Mouse (Mus musculus): ENCODE data around the gene Tgfbr3l. TPM values are rescaled to one million over a fixed set of nuclear protein-coding genes. Genes with fewer than 3 reads are reported as not detected.
"Not testable (repeated sequence)": the region's sequence is repeated elsewhere in the genome, so short reads cannot be mapped to it uniquely, and the experiment has no call there.

The Tgfbr3l gene
- polyA plus RNA-seq, 1 experiment from 2014 or later, result 2.1 TPM

GRCm38 (mm10) chr8:4249213-4249612 lies 1.2 kb downstream of the Tgfbr3l start:
- 17% methylated on average over 29 of the region's 29 CpGs for WGBS
- no peak for DNase-seq (ENCODE audit: low spot score)
- no peak for ATAC-seq
- Histone ChIP-seq H3K27me3 (replicated peaks; ENCODE audit: control insufficient read depth, insufficient read depth, low read length) (no peaks in the 10 kb centered on the region), H3K27ac (ENCODE audit: low read depth, low read length) (no peak overlapping the region; the same call in 1 of the 2 replicates), H3K9ac (ENCODE audit: low read length) (no peak overlapping the region), H3K4me3 (ENCODE audit: low read depth, low read length) (no peak overlapping the region), H3K4me1 (ENCODE audit: control insufficient read depth, insufficient read depth, low read length) (peaks cover 5% of the 10 kb centered on the region), H3K4me2 (ENCODE audit: low read length) (no peak overlapping the region), H3K9me3 (replicated peaks; ENCODE audit: control insufficient read depth, low read length) (no peaks in the 10 kb centered on the region), H3K36me3 (ENCODE audit: control insufficient read depth, insufficient read depth, low read length) (peaks cover 51% of the 10 kb centered on the region)

DNA sequence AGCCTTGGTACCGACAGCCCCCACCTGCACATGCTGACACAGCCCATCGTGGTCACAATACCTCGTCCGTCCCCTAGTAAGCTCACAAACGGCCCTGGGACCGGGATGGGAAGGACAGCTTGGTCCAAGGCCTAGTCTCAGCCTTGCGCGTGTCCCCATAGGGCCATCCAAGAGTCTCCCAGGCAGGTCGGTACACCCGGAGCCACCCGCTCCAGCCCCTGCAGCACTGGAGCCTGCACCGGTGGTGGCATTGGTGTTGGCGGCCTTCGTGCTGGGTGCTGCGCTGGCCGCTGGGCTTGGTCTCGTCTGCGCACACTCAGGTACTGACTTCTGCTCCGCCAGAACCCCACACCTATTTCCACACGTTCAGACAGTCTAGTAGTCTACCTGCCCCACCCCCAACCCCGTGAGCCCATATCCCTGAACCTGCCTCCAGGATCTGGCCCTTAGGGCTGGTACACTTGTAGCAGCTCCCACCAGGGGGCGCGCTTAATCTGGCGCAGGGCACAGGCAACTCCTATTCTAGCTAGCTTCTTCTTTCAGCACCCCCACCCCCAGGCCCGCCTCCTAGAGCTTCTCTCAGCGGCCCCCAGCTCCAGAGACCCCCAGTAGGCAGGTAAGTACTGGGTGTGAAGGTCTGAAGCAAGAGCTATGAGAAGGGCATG lies 2.4 kb downstream of the Tgfbr3l start:
- H3K27ac ChIP-seq (ENCODE audit: low read depth, low read length), result no peak overlapping the region
- peaks cover 7% of the 10 kb centered on the region for H3K4me1 ChIP-seq (ENCODE audit: control insufficient read depth, insufficient read depth, low read length)
- H3K4me2 ChIP-seq (ENCODE audit: low read length), result no peak overlapping the region
- H3K9me3 ChIP-seq (replicated peaks; ENCODE audit: control insufficient read depth, low read length), result no peaks in the 10 kb centered on the region
- ATAC-seq (peak; percentile 7; the same call in 1 of the 2 replicates), DNase-seq (ENCODE audit: low spot score) (peak; percentile 85)
- peaks cover 50% of the 10 kb centered on the region for H3K36me3 ChIP-seq (ENCODE audit: control insufficient read depth, insufficient read depth, low read length)
- no peak overlapping the region for H3K4me3 ChIP-seq (ENCODE audit: low read depth, low read length)
- 33% methylated on average over 26 of the region's 26 CpGs for WGBS
- H3K9ac ChIP-seq (ENCODE audit: low read length), result no peak overlapping the region
- H3K27me3 ChIP-seq (replicated peaks; ENCODE audit: control insufficient read depth, insufficient read depth, low read length), result no peaks in the 10 kb centered on the region

GRCm38 (mm10) chr8:4252116-4252760 lies 4.2 kb downstream of the Tgfbr3l start:
- H3K4me3 ChIP-seq (ENCODE audit: low read depth, low read length), result peak overlapping the region; percentile 90
- no peaks in the 10 kb centered on the region for H3K9me3 ChIP-seq (replicated peaks; ENCODE audit: control insufficient read depth, low read length)
- H3K4me2 ChIP-seq (ENCODE audit: low read length), result peak overlapping the region; percentile 68
- DNase-seq (ENCODE audit: low spot score) (no peak), ATAC-seq (no peak)
- H3K36me3 ChIP-seq (ENCODE audit: control insufficient read depth, insufficient read depth, low read length), result peaks cover 50% of the 10 kb centered on the region
- H3K27ac ChIP-seq (ENCODE audit: low read depth, low read length), result peak overlapping the region; percentile 65; the same call in 1 of the 2 replicates
- 41% methylated on average over 8 of the region's 8 CpGs for WGBS
- H3K9ac ChIP-seq (ENCODE audit: low read length), result peak overlapping the region; percentile 81; the same call in 1 of the 2 replicates
- peaks cover 15% of the 10 kb centered on the region for H3K4me1 ChIP-seq (ENCODE audit: control insufficient read depth, insufficient read depth, low read length)
- H3K27me3 ChIP-seq (replicated peaks; ENCODE audit: control insufficient read depth, insufficient read depth, low read length), result no peaks in the 10 kb centered on the region

DNA sequence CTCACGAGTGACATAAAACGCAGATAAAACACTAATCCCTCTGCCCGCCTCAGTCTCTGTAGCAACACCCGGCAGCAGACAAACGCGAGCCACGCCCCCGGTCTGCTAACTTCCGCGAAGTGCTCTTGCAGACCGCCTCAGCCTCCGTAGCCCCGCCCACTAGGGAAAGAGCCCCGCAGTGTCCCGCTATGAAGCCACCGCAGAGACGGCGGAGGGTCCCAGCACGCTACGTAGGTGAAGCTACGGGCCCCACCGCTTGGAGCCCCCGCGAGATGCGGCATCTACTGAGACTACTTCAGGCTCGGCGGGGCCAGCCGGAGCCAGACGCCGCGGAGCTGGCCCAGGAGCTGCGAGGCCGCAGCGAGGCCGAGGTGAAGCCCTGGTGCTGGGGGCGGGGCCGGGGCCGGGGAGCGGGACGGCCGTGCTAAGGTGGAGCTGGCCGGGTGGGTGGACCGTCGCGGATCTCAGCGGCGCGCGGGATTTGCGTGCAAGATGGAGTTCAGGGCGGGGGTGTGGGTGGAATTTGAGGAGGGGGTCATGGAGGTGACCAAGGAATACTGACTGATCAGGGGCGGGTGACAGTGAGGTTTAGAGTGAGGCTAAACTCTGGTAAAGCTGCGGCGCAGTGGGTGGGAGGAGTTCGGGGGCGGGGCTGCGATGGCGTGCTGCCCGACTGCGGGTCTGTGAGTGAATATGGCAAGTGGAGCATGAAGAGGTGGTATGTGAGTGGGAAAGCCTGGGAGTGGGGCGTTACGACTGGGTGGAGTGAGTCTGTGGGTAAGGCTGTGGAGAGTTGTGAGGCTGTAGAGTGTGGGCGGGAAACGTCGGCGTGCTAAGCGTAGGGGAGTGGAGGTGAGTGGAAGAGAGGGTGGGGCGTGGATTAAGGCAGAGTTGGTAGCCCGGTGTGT lies 5.2 kb downstream of the Tgfbr3l start, which contains the start of gene Snapc2:
Gene Snapc2, plus strand, starts transcription at position 147 of the 908 bp plus-strand sequence.
- Histone ChIP-seq H3K9me3 (replicated peaks; ENCODE audit: control insufficient read depth, low read length) (no peaks in the 10 kb centered on the region), H3K4me1 (ENCODE audit: control insufficient read depth, insufficient read depth, low read length) (peaks cover 22% of the 10 kb centered on the region), H3K36me3 (ENCODE audit: control insufficient read depth, insufficient read depth, low read length) (peaks cover 46% of the 10 kb centered on the region), H3K27ac (ENCODE audit: low read depth, low read length) (peak within 1 kb of the TSS; percentile 92), H3K27me3 (replicated peaks; ENCODE audit: control insufficient read depth, insufficient read depth, low read length) (no peaks in the 10 kb centered on the region), H3K9ac (ENCODE audit: low read length) (peak within 1 kb of the TSS; percentile 81), H3K4me3 (ENCODE audit: low read depth, low read length) (peak within 1 kb of the TSS; percentile 90), H3K4me2 (ENCODE audit: low read length) (peak within 1 kb of the TSS; percentile 68)
- ATAC-seq (peak; percentile 92), DNase-seq (ENCODE audit: low spot score) (peak; percentile 98)
- under 1% methylated on average over 65 of the region's 69 CpGs for WGBS

- DNase-seq (ENCODE audit: low spot score), result peak; percentile 89
Observed at GRCm38 (mm10) chr8:4254001-4254400, 6.0 kb downstream of the Tgfbr3l start.

DNA sequence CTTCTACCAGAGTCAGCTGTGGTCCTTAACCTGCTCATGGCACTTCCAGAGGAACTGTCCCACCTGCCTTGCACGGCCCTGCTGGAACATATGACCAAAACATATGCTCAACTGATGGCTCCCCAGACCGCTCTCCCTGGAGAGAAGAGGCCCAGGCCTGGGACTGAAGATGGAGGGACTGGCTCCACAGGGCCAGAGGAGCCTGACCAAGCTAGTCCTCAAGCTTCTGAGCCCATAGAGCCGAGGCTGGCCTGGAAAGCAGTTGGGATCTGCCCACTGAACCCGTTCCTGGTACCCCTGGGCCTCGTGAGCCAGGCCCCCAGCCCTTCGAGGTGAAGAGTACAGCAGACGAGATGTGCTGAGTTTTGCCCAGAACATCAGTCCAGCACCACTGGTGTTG lies 7.5 kb downstream of the Tgfbr3l start:
- DNase-seq (ENCODE audit: low spot score); H3K4me3 ChIP-seq (ENCODE audit: low read depth, low read length); H3K9ac ChIP-seq (ENCODE audit: low read length); ATAC-seq; H3K4me2 ChIP-seq (ENCODE audit: low read length); H3K27ac ChIP-seq (ENCODE audit: low read depth, low read length); H3K9me3 ChIP-seq (replicated peaks; ENCODE audit: control insufficient read depth, low read length); H3K27me3 ChIP-seq (replicated peaks; ENCODE audit: control insufficient read depth, insufficient read depth, low read length): not testable (repeated sequence)
- H3K36me3 ChIP-seq (ENCODE audit: control insufficient read depth, insufficient read depth, low read length), result peaks cover 43% of the 10 kb centered on the region
- 89% methylated on average over 7 of the region's 7 CpGs for WGBS
- H3K4me1 ChIP-seq (ENCODE audit: control insufficient read depth, insufficient read depth, low read length), result peaks cover 25% of the 10 kb centered on the region

More at GRCm38 (mm10) chr8:4254001-4254400, 6.0 kb downstream of the Tgfbr3l start:
- WGBS, result 39% methylated on average over 6 of the region's 6 CpGs
- Histone ChIP-seq H3K4me1 (ENCODE audit: control insufficient read depth, insufficient read depth, low read length) (peaks cover 22% of the 10 kb centered on the region), H3K9me3 (replicated peaks; ENCODE audit: control insufficient read depth, low read length) (no peaks in the 10 kb centered on the region), H3K4me3 (ENCODE audit: low read depth, low read length) (peak overlapping the region; percentile 90; the same call in 1 of the 2 replicates), H3K36me3 (ENCODE audit: control insufficient read depth, insufficient read depth, low read length) (peaks cover 42% of the 10 kb centered on the region), H3K27ac (ENCODE audit: low read depth, low read length) (peak overlapping the region; percentile 92; the same call in 1 of the 2 replicates), H3K4me2 (ENCODE audit: low read length) (peak overlapping the region; percentile 68), H3K27me3 (replicated peaks; ENCODE audit: control insufficient read depth, insufficient read depth, low read length) (no peaks in the 10 kb centered on the region), H3K9ac (ENCODE audit: low read length) (peak overlapping the region; percentile 32; the same call in 1 of the 2 replicates)
- ATAC-seq, result no peak

DNA sequence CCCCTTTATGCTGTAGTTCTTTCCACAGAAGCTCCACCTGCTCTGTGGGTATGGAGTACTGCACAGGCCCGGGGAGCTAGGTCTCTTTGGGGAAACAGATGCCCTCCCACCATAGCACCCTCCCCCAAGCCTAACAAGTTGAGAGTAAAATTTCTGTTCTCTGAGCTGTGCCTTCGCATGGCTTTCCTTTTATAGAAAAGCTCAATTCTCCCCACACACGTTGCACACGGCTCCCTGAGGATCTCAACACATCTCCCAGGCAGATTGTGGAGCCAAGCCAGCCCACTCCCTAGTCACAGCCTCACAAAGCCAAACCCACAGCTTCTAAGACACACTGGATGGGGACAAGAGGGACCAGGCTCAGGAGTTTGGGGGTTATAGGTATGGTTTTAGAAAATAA lies 8.9 kb downstream of the Tgfbr3l start:
- Histone ChIP-seq H3K27me3 (replicated peaks; ENCODE audit: control insufficient read depth, insufficient read depth, low read length) (no peaks in the 10 kb centered on the region), H3K4me3 (ENCODE audit: low read depth, low read length) (peak overlapping the region; percentile 93), H3K36me3 (ENCODE audit: control insufficient read depth, insufficient read depth, low read length) (peaks cover 55% of the 10 kb centered on the region), H3K9ac (ENCODE audit: low read length) (peak overlapping the region; percentile 96), H3K4me2 (ENCODE audit: low read length) (peak overlapping the region; percentile 74), H3K27ac (ENCODE audit: low read depth, low read length) (peak overlapping the region; percentile 97; the same call in 1 of the 2 replicates), H3K4me1 (ENCODE audit: control insufficient read depth, insufficient read depth, low read length) (peaks cover 25% of the 10 kb centered on the region), H3K9me3 (replicated peaks; ENCODE audit: control insufficient read depth, low read length) (no peaks in the 10 kb centered on the region)
- no peak for ATAC-seq
- peak; percentile 46 for DNase-seq (ENCODE audit: low spot score)
- 48% methylated on average over 4 of the region's 4 CpGs for WGBS

DNA sequence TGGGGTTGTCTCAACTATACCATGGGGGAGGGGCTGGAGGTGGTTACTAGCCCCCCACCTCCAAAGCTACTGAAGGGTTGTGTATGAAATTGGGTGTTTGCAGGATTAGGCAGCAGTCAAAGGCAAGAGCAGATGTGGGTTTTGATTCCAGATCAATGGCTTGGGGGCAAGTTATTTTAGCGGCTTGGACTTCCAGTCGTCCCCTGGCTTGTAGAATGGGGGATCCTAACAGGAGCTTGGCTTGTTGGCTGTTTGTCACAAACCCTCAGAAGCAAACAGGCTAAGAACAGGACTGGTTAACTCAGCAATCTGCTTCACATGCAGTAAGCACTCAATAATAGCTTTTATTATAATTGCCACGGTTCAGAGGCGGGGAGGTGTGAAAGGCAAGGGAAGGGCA lies 9.3 kb downstream of the Tgfbr3l start:
- WGBS, result 70% methylated on average over 4 of the region's 4 CpGs
- no peaks in the 10 kb centered on the region for H3K27me3 ChIP-seq (replicated peaks; ENCODE audit: control insufficient read depth, insufficient read depth, low read length)
- ATAC-seq (no peak), DNase-seq (ENCODE audit: low spot score) (no peak)
- peak overlapping the region; percentile 96 for H3K9ac ChIP-seq (ENCODE audit: low read length)
- H3K4me1 ChIP-seq (ENCODE audit: control insufficient read depth, insufficient read depth, low read length), result peaks cover 25% of the 10 kb centered on the region
- H3K9me3 ChIP-seq (replicated peaks; ENCODE audit: control insufficient read depth, low read length), result no peaks in the 10 kb centered on the region
- H3K4me3 ChIP-seq (ENCODE audit: low read depth, low read length), result peak overlapping the region; percentile 93
- peak overlapping the region; percentile 97 for H3K27ac ChIP-seq (ENCODE audit: low read depth, low read length)
- H3K36me3 ChIP-seq (ENCODE audit: control insufficient read depth, insufficient read depth, low read length), result peaks cover 60% of the 10 kb centered on the region
- peak overlapping the region; percentile 74 for H3K4me2 ChIP-seq (ENCODE audit: low read length)

Data from forebrain, embryonic 14.5 days (tissue).